33 mouse cellular contexts compared by ENCODE assay signal in genomic region chr11:46349681-46350410, GRCm38 (mm10). TPM values are rescaled to one million over a fixed set of nuclear protein-coding genes. Genes with fewer than 3 reads are reported as not detected.
A peak's percentile ranks its signal among the peaks of the same experiment; 100 is the strongest.
DNase-seq lines count a peak whose midpoint lies in the region; ATAC-seq lines count a peak whose summit lies in the region.
"Had no signal": no experiment of that assay in that cellular context is flagged by ENCODE, and none has a peak within 500 bp of the region (broad histone marks: within the 10 kb centered on the region; RNA-seq: fewer than 3 reads in every experiment).

No protein-coding gene starts in this region.

- no peak overlapping the region for H3K4me3 ChIP-seq in embryonic facial prominence, embryonic 14.5 days (ENCODE audit: low read depth, low read length)
- H3K4me3 ChIP-seq in limb, embryonic 12.5 days (replicated peaks): no peak overlapping the region
- H3K4me3 ChIP-seq: erythroblast, embryonic 14.5 days; forebrain, embryonic 12.5 days; heart, embryonic 12.5 days; hindbrain, embryonic 10.5 days; limb, embryonic 15.5 days; liver, embryonic 15.5 days had no signal

- no peaks in the 10 kb centered on the region for H3K36me3 ChIP-seq in embryonic facial prominence, embryonic 14.5 days (ENCODE audit: control insufficient read depth, insufficient read depth, low read length)
- no peaks in the 10 kb centered on the region for H3K36me3 ChIP-seq in limb, embryonic 12.5 days
- H3K36me3 ChIP-seq: forebrain, embryonic 12.5 days; heart, embryonic 12.5 days; hindbrain, embryonic 10.5 days; limb, embryonic 15.5 days; liver, embryonic 15.5 days had no signal

- 17% methylated on average over 2 of the region's 2 CpGs for WGBS in embryonic facial prominence, embryonic 14.5 days
- 9% methylated on average over 2 of the region's 2 CpGs for WGBS in limb, embryonic 12.5 days

- no peak for ATAC-seq in embryonic facial prominence, embryonic 14.5 days (ENCODE audit: low read depth)
- peak; percentile 85 for ATAC-seq in limb, embryonic 12.5 days (ENCODE audit: insufficient number of reproducible peaks, insufficient read depth, low FRiP score, low TSS enrichment, low read depth)
- ATAC-seq in granulocyte monocyte progenitor cell, adult 5-6 weeks (replicated peaks; ENCODE audit: poor library complexity, severe bottlenecking): no peak
- ATAC-seq: CD4-positive, CD25-positive, alpha-beta regulatory T cell, adult 4 months had no signal

- H3K9me3 ChIP-seq in embryonic facial prominence, embryonic 14.5 days (ENCODE audit: control insufficient read depth, low read length): no peaks in the 10 kb centered on the region
- H3K9me3 ChIP-seq in limb, embryonic 12.5 days: no peaks in the 10 kb centered on the region
- H3K9me3 ChIP-seq: forebrain, embryonic 12.5 days; heart, embryonic 12.5 days; hindbrain, embryonic 10.5 days; limb, embryonic 15.5 days; liver, embryonic 15.5 days had no signal

- H3K4me1 ChIP-seq in embryonic facial prominence, embryonic 14.5 days (ENCODE audit: control insufficient read depth, insufficient read depth, low read length): no peaks in the 10 kb centered on the region; the same call in 1 of the 2 replicates
- peaks cover 32% of the 10 kb centered on the region for H3K4me1 ChIP-seq in limb, embryonic 12.5 days (replicated peaks)
- H3K4me1 ChIP-seq: forebrain, embryonic 12.5 days; hindbrain, embryonic 10.5 days; limb, embryonic 15.5 days; liver, embryonic 15.5 days had no signal

- DNase-seq in embryo, embryonic 10 days (ENCODE audit: low spot score): peak; percentile 35
- DNase-seq in embryo, embryonic 9.5 days (ENCODE audit: extremely low spot score): no peak
- peak; percentile 63 for DNase-seq in embryo, embryonic 10.5 days (ENCODE audit: low spot score)
- DNase-seq in embryonic facial prominence, embryonic 14.5 days (ENCODE audit: low spot score): peak; percentile 52
- no peak for DNase-seq in layer of hippocampus, adult 9-10 months (ENCODE audit: low spot score)
- DNase-seq in right cerebral cortex, postnatal 14 days: no peak
- DNase-seq: adrenal gland, postnatal 25 days; cerebellum, adult 11 months; cerebellum, adult 9-11 months; heart, adult 11 months; heart, postnatal 10 days; kidney, adult 11 months; kidney, postnatal 14 days; spleen, adult 18-20 months had no signal

- H3K27me3 ChIP-seq in embryonic facial prominence, embryonic 14.5 days (replicated peaks; ENCODE audit: control insufficient read depth, insufficient read depth, low read length): no peaks in the 10 kb centered on the region
- no peaks in the 10 kb centered on the region for H3K27me3 ChIP-seq in limb, embryonic 12.5 days
- H3K27me3 ChIP-seq: forebrain, embryonic 12.5 days; heart, embryonic 12.5 days; limb, embryonic 15.5 days; liver, embryonic 15.5 days had no signal

- H3K27ac ChIP-seq in embryonic facial prominence, embryonic 14.5 days (replicated peaks; ENCODE audit: low read depth, low read length): no peak overlapping the region
- peak overlapping the region; percentile 74 for H3K27ac ChIP-seq in limb, embryonic 12.5 days
- H3K27ac ChIP-seq: forebrain, embryonic 12.5 days; hindbrain, embryonic 10.5 days; limb, embryonic 15.5 days; liver, embryonic 15.5 days; macrophage had no signal

- H3K4me2 ChIP-seq in embryonic facial prominence, embryonic 14.5 days (ENCODE audit: low read depth, low read length): no peak overlapping the region
- no peak overlapping the region for H3K4me2 ChIP-seq in limb, embryonic 12.5 days
- H3K4me2 ChIP-seq: forebrain, embryonic 12.5 days; heart, embryonic 12.5 days; limb, embryonic 15.5 days; liver, embryonic 15.5 days; midbrain, embryonic 11.5 days had no signal

- H3K9ac ChIP-seq in embryonic facial prominence, embryonic 14.5 days (ENCODE audit: low read depth, low read length): no peak overlapping the region
- no peak overlapping the region for H3K9ac ChIP-seq in limb, embryonic 12.5 days (replicated peaks)
- H3K9ac ChIP-seq: forebrain, embryonic 12.5 days; heart, embryonic 12.5 days; limb, embryonic 15.5 days; liver, embryonic 15.5 days had no signal

RNA-seq across cellular contexts. Expression of gene Cyfip2, which starts 37.2 kb away (rescaled TPM):
- polyA plus RNA-seq in embryonic facial prominence, embryonic 14.5 days (2014; fragmentation: Nextera tagmentation; extraction: Ambion mirVana): 13.4 TPM in 2 replicates
- 18.3 and 19.9 TPM in 2 replicates for polyA plus RNA-seq in limb, embryonic 12.5 days (2016; fragmentation: Nextera tagmentation; extraction: Ambion mirVana)
- 92.3 and 106 TPM in 2 replicates for total RNA-seq in granulocyte monocyte progenitor cell, adult 5-6 weeks (2014; fragmentation: Nextera tagmentation)
- 43.2 and 55.8 TPM in 2 replicates for total RNA-seq in granulocyte monocyte progenitor cell, adult 5-6 weeks (2017)

RNA-seq across cellular contexts. Expression of gene Itk, which starts 39.5 kb away (rescaled TPM):
- polyA plus RNA-seq in embryonic facial prominence, embryonic 14.5 days (2014; fragmentation: Nextera tagmentation; extraction: Ambion mirVana): 0.18 and 0.26 TPM in 2 replicates
- not detected in 2 replicates for polyA plus RNA-seq in limb, embryonic 12.5 days (2016; fragmentation: Nextera tagmentation; extraction: Ambion mirVana)
- 0.28 TPM in 1 of 2 replicates, not detected in the other for total RNA-seq in granulocyte monocyte progenitor cell, adult 5-6 weeks (2014; fragmentation: Nextera tagmentation)
- 0.21 and 0.26 TPM in 2 replicates for total RNA-seq in granulocyte monocyte progenitor cell, adult 5-6 weeks (2017)
- total RNA-seq: gastrocnemius, adult 8-10 months had no signal
- polyA plus RNA-seq: forebrain, embryonic 12.5 days; heart, embryonic 12.5 days; hindbrain, embryonic 10.5 days; midbrain, embryonic 11.5 days had no signal

RNA-seq across cellular contexts. Expression of gene Fam71b, which starts 46.5 kb away (rescaled TPM):
- not detected in 2 replicates for polyA plus RNA-seq in embryonic facial prominence, embryonic 14.5 days (2014; fragmentation: Nextera tagmentation; extraction: Ambion mirVana)
- not detected in 2 replicates for polyA plus RNA-seq in limb, embryonic 12.5 days (2016; fragmentation: Nextera tagmentation; extraction: Ambion mirVana)
- 1.6 TPM in 1 of 2 replicates, not detected in the other for total RNA-seq in granulocyte monocyte progenitor cell, adult 5-6 weeks (2014; fragmentation: Nextera tagmentation)
- not detected in 2 replicates for total RNA-seq in granulocyte monocyte progenitor cell, adult 5-6 weeks (2017)
- total RNA-seq: adrenal gland, postnatal 25 days; common myeloid progenitor, adult 5-6 weeks; gastrocnemius, adult 8-10 months; heart, postnatal 10 days; layer of hippocampus, adult 18-20 months; layer of hippocampus, postnatal 25 days; monocyte, adult 5-6 weeks; neutrophil, adult 5-6 weeks had no signal
- polyA plus RNA-seq: erythroblast, embryonic 14.5 days; forebrain, embryonic 12.5 days; heart, embryonic 12.5 days; hindbrain, embryonic 10.5 days; limb, embryonic 15.5 days; liver, embryonic 15.5 days; lung, embryonic 16.5 days; macrophage; midbrain, embryonic 11.5 days; urinary bladder, adult 2 months had no signal

Comparison
In these comparisons a context has a peak if more than half of its experiments do, and no peak if none do; other contexts are left out.
1. DNase-seq: peak in embryo, embryonic 10 days (single experiment), embryo, embryonic 10.5 days (single experiment) and embryonic facial prominence, embryonic 14.5 days (single experiment); none in embryo, embryonic 9.5 days (single experiment), layer of hippocampus, adult 9-10 months (single experiment) and right cerebral cortex, postnatal 14 days (single experiment).